Mouse (Mus musculus) T-helper 2 cell (primary cell): ENCODE measurements around the gene Gin1.

Experiments
- in situ Hi-C: fragments of 300-600 bp; cut with MboI, MseI; formaldehyde crosslinking; loops from one replicate; pipeline ENCODE4 v1.15.1; 2025; ENCODE audit warnings: high pct_unique_total_duplicates

The Gin1 gene

GRCm38 (mm10) chr1:97785685-97786393 is 15.9 kb downstream of the Gin1 start:
- in situ Hi-C loops = no loop called here

- in situ Hi-C loops = no loop called here
These were observed 17.7 kb downstream of the Gin1 start for GRCm38 (mm10) chr1:97787674-97788073.

GRCm38 (mm10) chr1:97788490-97788889 is 18.5 kb downstream of the Gin1 start:
- in situ Hi-C loops = no loop called here

- in situ Hi-C loops = no loop called here
These were observed 24.1 kb downstream of the Gin1 start for GRCm38 (mm10) chr1:97794110-97794509.

- in situ Hi-C loops = no loop called here
These were observed 26.0 kb downstream of the Gin1 start for GRCm38 (mm10) chr1:97795936-97796335.

GRCm38 (mm10) chr1:97802207-97802902 is 32.4 kb downstream of the Gin1 start:
- in situ Hi-C loops = loop anchor here (25.0 kb wide), 1 partner anchor 360 kb away; no protein-coding TSS in a partner anchor

GRCm38 (mm10) chr1:97804520-97804919 is 34.5 kb downstream of the Gin1 start:
- in situ Hi-C loops = loop anchor here (25.0 kb wide), 1 partner anchor 358 kb away; no protein-coding TSS in a partner anchor

- in situ Hi-C loops = loop anchor here (5.0 to 25.0 kb wide), 2 partner anchors 353 to 533 kb away; no protein-coding TSS in a partner anchor
These were observed 39.4 kb downstream of the Gin1 start for GRCm38 (mm10) chr1:97809255-97809912.

GRCm38 (mm10) chr1:97821282-97821681 is 51.3 kb downstream of the Gin1 start:
- in situ Hi-C loops = loop anchor here (25.0 kb wide), 1 partner anchor 341 kb away; no protein-coding TSS in a partner anchor

GRCm38 (mm10) chr1:97822203-97822602 is 52.2 kb downstream of the Gin1 start:
- in situ Hi-C loops = loop anchor here (25.0 kb wide), 1 partner anchor 340 kb away; no protein-coding TSS in a partner anchor

- in situ Hi-C loops = loop anchor here (25.0 kb wide), 1 partner anchor 339 kb away; no protein-coding TSS in a partner anchor
These were observed 52.9 kb downstream of the Gin1 start for GRCm38 (mm10) chr1:97822904-97823303.

GRCm38 (mm10) chr1:97827566-97827965 is 57.6 kb downstream of the Gin1 start:
- in situ Hi-C loops = no loop called here

GRCm38 (mm10) chr1:97828087-97828486 is 58.1 kb downstream of the Gin1 start:
- in situ Hi-C loops = no loop called here

- in situ Hi-C loops = no loop called here
These were observed 63.7 kb downstream of the Gin1 start for GRCm38 (mm10) chr1:97833466-97834353.

- in situ Hi-C loops = no loop called here
These were observed 64.4 kb downstream of the Gin1 start for GRCm38 (mm10) chr1:97834354-97834822.
